Mouse (Mus musculus) myocyte (in vitro differentiated cells): ENCODE measurements around the gene Dnah9.

Source experiments
- CEBPB ChIP-seq: IDR thresholded peaks from 2 replicates; pipeline ENCODE4 v1.6.1; 2011; ENCODE audit warnings: mild to moderate bottlenecking, moderate library complexity; ENCODE audit not compliant: poor library complexity, insufficient read depth, severe bottlenecking
- E2F4 ChIP-seq: IDR thresholded peaks from one replicate; pipeline ENCODE4 v1.6.1; 2011; ENCODE audit warnings: mild to moderate bottlenecking, control low read depth, moderate library complexity; ENCODE audit not compliant: insufficient read depth
- MAX ChIP-seq: IDR thresholded peaks from one replicate; pipeline ENCODE4 v1.6.1; 2011; ENCODE audit warnings: low read depth, mild to moderate bottlenecking, control low read depth
- MYOD1 ChIP-seq, 3 experiments: IDR thresholded peaks; one replicate each; pipeline ENCODE4 v1.6.1; 2011; ENCODE audit warnings: control low read depth in 2 of 3, low read depth in 2 of 3, mild to moderate bottlenecking in 2 of 3, moderate library complexity in 1 of 3; ENCODE audit not compliant: insufficient read length in 2 of 3, control insufficient read depth in 1 of 3
- MYOG ChIP-seq, 3 experiments: IDR thresholded peaks; one replicate each; pipeline ENCODE4 v1.6.1; 2011; ENCODE audit warnings: control low read depth in 2 of 3, low read depth in 2 of 3, mild to moderate bottlenecking in 2 of 3; ENCODE audit not compliant: insufficient read length in 2 of 3, control insufficient read depth in 1 of 3, insufficient read depth in 1 of 3
- POLR2A ChIP-seq: IDR thresholded peaks from one replicate; pipeline ENCODE4 v1.6.1; 2011; ENCODE audit warnings: low read depth, mild to moderate bottlenecking, control low read depth, moderate library complexity; ENCODE audit not compliant: insufficient read length
- REST ChIP-seq: IDR thresholded peaks from one replicate; pipeline ENCODE4 v1.6.1; 2011; ENCODE audit warnings: mild to moderate bottlenecking, control low read depth, moderate library complexity; ENCODE audit not compliant: insufficient read depth, insufficient read length
- TCF12 ChIP-seq: IDR thresholded peaks from one replicate; pipeline ENCODE4 v1.6.1; 2011; ENCODE audit warnings: mild to moderate bottlenecking, control low read depth; ENCODE audit not compliant: poor library complexity, insufficient read depth, severe bottlenecking
- TCF3 ChIP-seq: IDR thresholded peaks from one replicate; pipeline ENCODE4 v1.6.1; 2011; ENCODE audit warnings: low read depth, control low read depth; ENCODE audit not compliant: insufficient read length
- USF1 ChIP-seq: IDR thresholded peaks from one replicate; pipeline ENCODE4 v1.6.1; 2011; ENCODE audit warnings: low read depth, mild to moderate bottlenecking, control low read depth, moderate library complexity

GRCm38 (mm10) chr11:65927962-65928361 is 240.4 kb downstream of the Dnah9 start:
- TF ChIP-seq MAX (no peak), USF1 (no peak), POLR2A (no peak), E2F4 (no peak), CEBPB (no peak), MYOD1 (IDR thresholded peaks at IDR 0.05; ENCODE audit: control insufficient read depth in 1 of 3, insufficient read length in 2 of 3, low read depth in 2 of 3) (no peak), REST (no peak), MYOG (IDR thresholded peaks at IDR 0.05; ENCODE audit: control insufficient read depth in 1 of 3, insufficient read depth in 1 of 3, insufficient read length in 2 of 3, low read depth in 2 of 3) (no peak), TCF12 (no peak), TCF3 (no peak)
